Mouse (Mus musculus) limb, embryonic 13.5 days (tissue): ENCODE results near the gene Tbkbp1. TPM values are rescaled to one million over a fixed set of nuclear protein-coding genes. Genes with fewer than 3 reads are reported as not detected.

ENCODE experiments used
- ATAC-seq: fragments of 200-750 bp; cut with Nextera tagmentation; 2 replicates; pipeline ENCODE4 v1.8.0; 2017; ENCODE audit warnings: low read depth, moderate number of reproducible peaks, moderate TSS enrichment; ENCODE audit not compliant: low FRiP score
- H3K27ac ChIP-seq: fragments of 300-500 bp; sonication (generic); 2 replicates; pipeline ENCODE4 v1.5.1; 2015; ENCODE audit warnings: inconsistent platforms, mild to moderate bottlenecking, moderate library complexity
- H3K27me3 ChIP-seq: fragments of 300-500 bp; sonication (generic); 2 replicates; pipeline ENCODE4 v1.6.1; 2015; ENCODE audit warnings: mild to moderate bottlenecking, inconsistent platforms
- H3K36me3 ChIP-seq: fragments of 300-500 bp; sonication (generic); 2 replicates; pipeline ENCODE4 v1.6.1; 2015; ENCODE audit warnings: inconsistent platforms, mild to moderate bottlenecking, moderate library complexity
- H3K4me1 ChIP-seq: fragments of 300-500 bp; sonication (generic); 2 replicates; pipeline ENCODE4 v1.6.1; 2015; ENCODE audit warnings: inconsistent platforms
- H3K4me2 ChIP-seq: fragments of 300-500 bp; sonication (generic); replicated peaks from 2 replicates; pipeline ENCODE4 v1.6.1; 2015; ENCODE audit warnings: inconsistent platforms, mild to moderate bottlenecking, moderate library complexity
- H3K4me3 ChIP-seq: fragments of 300-500 bp; sonication (generic); 2 replicates; pipeline ENCODE4 v1.5.1; 2015; ENCODE audit warnings: moderate library complexity, mild to moderate bottlenecking, inconsistent platforms
- H3K9ac ChIP-seq: fragments of 300-500 bp; sonication (generic); 2 replicates; pipeline ENCODE4 v1.6.1; 2015; ENCODE audit warnings: mild to moderate bottlenecking, inconsistent platforms
- H3K9me3 ChIP-seq: fragments of 300-500 bp; sonication (generic); 2 replicates; pipeline ENCODE4 v1.6.1; 2016; ENCODE audit warnings: inconsistent platforms
- WGBS: fragments of 180-500 bp; shearing (Covaris S2); methylation state at CpG from one replicate; pipeline ENCODE4 v1.1.7; 2015; 5-methylcytosine and 5-hydroxymethylcytosine counted together
- polyA plus RNA-seq: library from polyadenylated mRNA; unstranded; fragments of >200 nt; fragmentation: Nextera tagmentation; extraction: Ambion mirVana; gene quantifications from 2 replicates; pipeline ENCODE4 v1.2.1, GENCODE M21; 2015

Tbkbp1 gene
- polyA plus RNA-seq, 1 experiment from 2014 or later = 8.4 TPM

DNA sequence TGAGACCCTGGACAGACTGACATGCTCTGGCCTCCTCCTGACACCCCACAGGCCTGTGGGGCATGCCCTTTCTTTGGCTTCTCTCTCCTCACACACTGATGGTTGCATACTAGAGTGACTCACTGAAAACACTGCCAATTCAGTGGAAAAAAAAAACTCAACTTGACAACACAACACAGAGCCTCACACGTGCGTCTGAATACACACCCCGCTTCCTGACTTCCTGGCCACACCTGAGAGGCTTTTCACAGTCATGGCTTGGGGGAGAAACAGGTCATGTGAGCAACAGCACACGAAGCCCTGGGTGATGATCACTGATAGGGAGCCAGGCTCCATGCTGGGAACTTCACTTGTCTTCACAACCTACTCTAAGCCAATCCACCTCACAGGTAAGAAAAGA, 10.5 kb downstream of the Tbkbp1 start:
- ATAC-seq = no peak
- WGBS = 68% methylated on average over 4 of the region's 4 CpGs
- H3K4me1 ChIP-seq = peaks cover 14% of the 10 kb centered on the region
- H3K9me3 ChIP-seq = no peaks in the 10 kb centered on the region
- H3K27ac ChIP-seq = no peak overlapping the region
- H3K36me3 ChIP-seq = peaks cover 81% of the 10 kb centered on the region
- H3K9ac ChIP-seq = no peak overlapping the region
- H3K27me3 ChIP-seq = peaks cover 57% of the 10 kb centered on the region
- H3K4me3 ChIP-seq = no peak overlapping the region
- H3K4me2 ChIP-seq = no peak overlapping the region

DNA sequence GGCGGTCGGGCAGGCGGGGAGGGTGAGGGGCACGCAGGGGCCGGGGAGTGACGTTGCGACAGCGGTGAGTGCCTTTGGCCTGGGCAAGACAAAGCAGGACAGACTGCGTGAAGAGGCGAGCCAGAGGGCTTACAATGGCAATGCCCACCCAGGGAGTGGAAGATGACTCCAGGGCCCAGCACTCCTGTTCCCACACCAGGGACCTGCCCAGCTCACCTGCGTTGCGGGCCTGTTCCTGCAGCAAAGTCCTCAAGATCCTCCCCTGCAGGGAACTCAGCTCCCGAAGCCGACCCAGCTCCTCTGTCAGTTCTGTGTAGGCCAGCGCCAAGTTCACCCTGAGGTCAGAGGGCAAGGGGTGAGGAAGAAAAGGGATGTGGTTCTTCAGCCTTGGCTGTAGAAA, 12.0 kb downstream of the Tbkbp1 start:
- no peak for ATAC-seq
- Histone ChIP-seq H3K4me2 (peak overlapping the region; percentile 66), H3K4me1 (peaks cover 13% of the 10 kb centered on the region), H3K27me3 (peaks cover 67% of the 10 kb centered on the region), H3K9ac (peak overlapping the region; percentile 61), H3K36me3 (peaks cover 67% of the 10 kb centered on the region), H3K27ac (no peak overlapping the region), H3K9me3 (no peaks in the 10 kb centered on the region), H3K4me3 (peak overlapping the region; percentile 38)
- 17% methylated on average over 15 of the region's 15 CpGs for WGBS

- H3K4me3 ChIP-seq = peak overlapping the region; percentile 38
- WGBS = 12% methylated on average over 68 of the region's 69 CpGs
- peaks cover 69% of the 10 kb centered on the region for H3K27me3 ChIP-seq
- H3K36me3 ChIP-seq = peaks cover 61% of the 10 kb centered on the region
- H3K27ac ChIP-seq = no peak overlapping the region
- peak overlapping the region; percentile 61 for H3K9ac ChIP-seq
- H3K4me1 ChIP-seq = peaks cover 13% of the 10 kb centered on the region
- peak overlapping the region; percentile 66 for H3K4me2 ChIP-seq
- peak; percentile 60 for ATAC-seq
- H3K9me3 ChIP-seq = no peaks in the 10 kb centered on the region
Observed at GRCm38 (mm10) chr11:97138554-97139226, 12.6 kb downstream of the Tbkbp1 start.

DNA sequence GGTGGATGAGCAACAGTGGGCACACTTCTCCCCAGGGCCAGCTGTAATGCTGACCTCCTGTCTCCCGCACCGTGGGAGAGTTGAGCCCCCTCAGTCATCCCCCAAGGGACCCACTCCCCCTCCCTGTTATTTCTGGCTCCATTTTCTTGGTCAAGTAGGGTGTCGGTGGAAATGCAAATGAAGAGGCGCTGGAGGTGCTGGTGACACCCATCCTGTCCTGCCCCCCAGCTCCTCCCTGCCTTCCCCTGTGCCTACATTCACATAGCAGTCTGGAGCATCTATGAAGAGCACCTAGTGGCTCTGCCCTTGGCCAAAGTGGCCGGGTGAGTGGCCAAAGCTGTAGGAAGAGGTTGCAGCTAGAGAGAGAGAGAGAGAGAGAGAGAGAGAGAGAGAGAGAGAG, 18.0 kb downstream of the Tbkbp1 start:
- Histone ChIP-seq H3K27me3 (peaks cover 60% of the 10 kb centered on the region), H3K9me3 (no peaks in the 10 kb centered on the region), H3K36me3 (peaks cover 25% of the 10 kb centered on the region), H3K4me1 (peaks cover under 1% of the 10 kb centered on the region; the same call in 1 of the 2 replicates), H3K9ac (no peak overlapping the region), H3K4me2 (no peak overlapping the region), H3K4me3 (no peak overlapping the region), H3K27ac (no peak overlapping the region)
- no peak for ATAC-seq
- WGBS = 56% methylated on average over 5 of the region's 5 CpGs

DNA sequence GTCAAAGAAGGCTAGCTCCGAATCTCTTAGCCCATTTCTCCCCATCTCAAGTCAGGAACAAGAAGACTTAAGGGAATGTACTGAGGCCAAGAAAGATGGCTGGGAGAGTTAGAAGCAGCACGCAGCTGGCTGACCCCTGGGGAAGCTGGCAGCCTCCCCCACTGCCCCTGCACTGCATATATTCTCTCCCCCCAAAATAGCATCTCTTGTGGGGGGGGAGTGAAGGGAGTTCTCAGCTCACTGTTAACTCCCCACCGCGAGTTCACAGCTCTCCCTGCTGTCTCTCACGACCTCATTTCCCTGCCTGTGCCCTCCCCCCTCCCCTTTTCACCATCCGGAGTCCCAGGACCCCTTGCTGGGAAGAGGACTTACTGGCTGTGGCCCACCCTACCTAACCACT, 19.1 kb downstream of the Tbkbp1 start:
- H3K36me3 ChIP-seq = peaks cover 15% of the 10 kb centered on the region
- H3K27me3 ChIP-seq = peaks cover 49% of the 10 kb centered on the region
- H3K9ac ChIP-seq = no peak overlapping the region
- no peak overlapping the region for H3K27ac ChIP-seq
- no peak for ATAC-seq
- no peaks in the 10 kb centered on the region for H3K9me3 ChIP-seq
- peaks cover 8% of the 10 kb centered on the region for H3K4me1 ChIP-seq
- WGBS = 22% methylated on average over 6 of the region's 6 CpGs
- H3K4me2 ChIP-seq = no peak overlapping the region
- H3K4me3 ChIP-seq = no peak overlapping the region

DNA sequence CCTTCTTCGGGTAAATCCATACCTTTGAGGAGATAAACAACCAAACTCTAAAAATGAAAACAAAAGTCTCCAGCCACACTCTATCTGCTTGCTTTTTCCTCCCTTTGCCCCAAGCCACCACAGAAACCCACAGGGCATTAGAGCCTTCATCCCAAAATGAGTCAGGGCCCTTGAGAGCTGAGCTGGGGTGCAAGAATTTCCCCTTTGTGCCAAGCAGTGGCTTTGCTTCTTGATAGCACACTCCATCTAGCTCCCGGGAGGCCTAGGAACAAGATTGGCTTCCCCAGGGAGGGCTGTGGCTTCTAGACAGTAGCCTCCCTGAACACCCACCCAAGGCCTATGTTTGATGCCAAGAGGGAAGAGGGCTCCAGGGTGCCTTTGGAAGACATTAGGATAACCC, 19.6 kb downstream of the Tbkbp1 start:
- peaks cover 44% of the 10 kb centered on the region; the same call in 1 of the 2 replicates for H3K27me3 ChIP-seq
- H3K4me2 ChIP-seq = no peak overlapping the region
- 76% methylated on average over 2 of the region's 2 CpGs for WGBS
- H3K4me3 ChIP-seq = no peak overlapping the region
- no peak overlapping the region for H3K9ac ChIP-seq
- H3K4me1 ChIP-seq = peaks cover 12% of the 10 kb centered on the region
- H3K9me3 ChIP-seq = no peaks in the 10 kb centered on the region
- H3K36me3 ChIP-seq = peaks cover 10% of the 10 kb centered on the region
- ATAC-seq = no peak
- no peak overlapping the region for H3K27ac ChIP-seq

DNA sequence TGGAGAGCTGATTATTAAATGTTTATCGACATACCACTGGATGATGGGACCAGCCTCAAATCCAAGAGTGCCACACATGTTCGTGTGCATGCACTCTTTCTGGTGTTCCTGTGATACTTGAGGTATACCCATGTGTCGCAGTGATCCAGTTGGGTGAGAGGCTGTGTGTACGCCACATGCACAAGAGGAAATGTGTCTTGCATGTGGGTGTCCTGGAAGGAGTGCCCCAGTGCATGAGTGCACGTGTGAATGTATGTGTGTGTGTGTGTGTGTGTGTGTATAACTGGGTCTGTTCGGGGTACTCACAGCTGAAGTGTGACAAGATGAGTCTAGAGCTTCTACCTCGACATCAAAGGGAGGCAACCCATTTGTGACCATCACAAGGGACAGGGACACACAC, 21.0 kb downstream of the Tbkbp1 start:
- H3K4me1 ChIP-seq = peaks cover 14% of the 10 kb centered on the region
- H3K9me3 ChIP-seq = no peaks in the 10 kb centered on the region
- H3K9ac ChIP-seq = no peak overlapping the region
- no peak overlapping the region for H3K27ac ChIP-seq
- H3K4me2 ChIP-seq = no peak overlapping the region
- WGBS = 73% methylated on average over 7 of the region's 7 CpGs
- no peak for ATAC-seq
- H3K27me3 ChIP-seq = peaks cover 44% of the 10 kb centered on the region
- no peak overlapping the region for H3K4me3 ChIP-seq
- H3K36me3 ChIP-seq = no peaks in the 10 kb centered on the region

- no peak for ATAC-seq
- peaks cover 19% of the 10 kb centered on the region for H3K4me1 ChIP-seq
- 61% methylated on average over 3 of the region's 3 CpGs for WGBS
- H3K36me3 ChIP-seq = no peaks in the 10 kb centered on the region
- H3K9me3 ChIP-seq = no peaks in the 10 kb centered on the region
- H3K27me3 ChIP-seq = peaks cover 40% of the 10 kb centered on the region
- H3K4me2 ChIP-seq = no peak overlapping the region
- H3K27ac ChIP-seq = no peak overlapping the region
- no peak overlapping the region for H3K4me3 ChIP-seq
- no peak overlapping the region for H3K9ac ChIP-seq
Observed at GRCm38 (mm10) chr11:97128956-97129355, 22.3 kb downstream of the Tbkbp1 start.

- H3K4me1 ChIP-seq = peaks cover 25% of the 10 kb centered on the region
- H3K27me3 ChIP-seq = peaks cover 33% of the 10 kb centered on the region
- ATAC-seq = peak; percentile 37; the same call in 1 of the 2 replicates
- peak overlapping the region; percentile 53 for H3K4me3 ChIP-seq
- no peaks in the 10 kb centered on the region for H3K9me3 ChIP-seq
- 16% methylated on average over 19 of the region's 19 CpGs for WGBS
- peak overlapping the region; percentile 83 for H3K4me2 ChIP-seq
- no peaks in the 10 kb centered on the region for H3K36me3 ChIP-seq
- no peak overlapping the region for H3K27ac ChIP-seq
- no peak overlapping the region; the same call in 1 of the 2 replicates for H3K9ac ChIP-seq
Observed at GRCm38 (mm10) chr11:97127470-97128223, 23.6 kb downstream of the Tbkbp1 start.

DNA sequence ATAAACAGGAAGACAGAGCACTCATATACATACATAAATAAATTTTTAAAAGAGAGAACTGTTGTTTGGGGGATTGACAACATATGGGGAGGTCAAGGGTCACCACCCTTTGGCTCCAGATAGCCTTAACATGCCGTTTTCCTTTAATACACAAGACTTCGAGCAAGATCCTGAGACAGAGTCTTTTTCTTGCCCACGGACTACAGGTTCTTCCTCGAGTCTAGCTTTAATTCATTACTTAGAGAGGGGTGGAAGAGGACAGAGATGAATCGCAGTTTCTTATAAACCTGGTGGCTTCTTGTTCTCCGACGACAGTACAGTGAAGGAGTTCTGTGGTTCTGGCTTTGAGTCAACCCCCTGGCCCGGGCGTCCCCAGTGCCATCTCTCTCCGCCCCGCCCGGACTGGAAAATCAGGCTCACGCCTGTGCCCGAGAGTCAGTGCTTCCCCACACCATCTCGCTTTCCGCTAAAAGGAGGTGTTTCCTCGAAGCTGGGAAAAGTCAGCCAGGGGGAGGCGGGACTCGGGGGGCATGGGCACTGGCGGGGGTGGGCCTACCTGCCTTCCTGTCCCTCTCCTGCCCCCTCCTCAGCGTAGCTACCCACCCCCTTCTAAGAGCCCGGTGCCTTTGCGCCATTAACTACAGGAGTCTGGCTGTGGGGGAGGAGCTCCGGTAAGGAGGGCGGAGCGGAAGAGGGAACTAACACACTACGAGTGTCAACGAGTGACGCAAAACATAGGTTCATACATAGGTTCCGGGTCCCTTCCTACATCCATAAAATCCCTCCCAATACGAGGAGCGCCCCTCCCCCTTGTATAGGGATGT, 24.4 kb downstream of the Tbkbp1 start:
- Histone ChIP-seq H3K36me3 (no peaks in the 10 kb centered on the region), H3K4me1 (peaks cover 25% of the 10 kb centered on the region), H3K27ac (no peak overlapping the region), H3K9me3 (no peaks in the 10 kb centered on the region), H3K4me3 (peak overlapping the region; percentile 53), H3K9ac (peak overlapping the region; percentile 68), H3K27me3 (peaks cover 27% of the 10 kb centered on the region), H3K4me2 (peak overlapping the region; percentile 83)
- 2% methylated on average over 32 of the region's 32 CpGs for WGBS
- ATAC-seq = peak; percentile 86

DNA sequence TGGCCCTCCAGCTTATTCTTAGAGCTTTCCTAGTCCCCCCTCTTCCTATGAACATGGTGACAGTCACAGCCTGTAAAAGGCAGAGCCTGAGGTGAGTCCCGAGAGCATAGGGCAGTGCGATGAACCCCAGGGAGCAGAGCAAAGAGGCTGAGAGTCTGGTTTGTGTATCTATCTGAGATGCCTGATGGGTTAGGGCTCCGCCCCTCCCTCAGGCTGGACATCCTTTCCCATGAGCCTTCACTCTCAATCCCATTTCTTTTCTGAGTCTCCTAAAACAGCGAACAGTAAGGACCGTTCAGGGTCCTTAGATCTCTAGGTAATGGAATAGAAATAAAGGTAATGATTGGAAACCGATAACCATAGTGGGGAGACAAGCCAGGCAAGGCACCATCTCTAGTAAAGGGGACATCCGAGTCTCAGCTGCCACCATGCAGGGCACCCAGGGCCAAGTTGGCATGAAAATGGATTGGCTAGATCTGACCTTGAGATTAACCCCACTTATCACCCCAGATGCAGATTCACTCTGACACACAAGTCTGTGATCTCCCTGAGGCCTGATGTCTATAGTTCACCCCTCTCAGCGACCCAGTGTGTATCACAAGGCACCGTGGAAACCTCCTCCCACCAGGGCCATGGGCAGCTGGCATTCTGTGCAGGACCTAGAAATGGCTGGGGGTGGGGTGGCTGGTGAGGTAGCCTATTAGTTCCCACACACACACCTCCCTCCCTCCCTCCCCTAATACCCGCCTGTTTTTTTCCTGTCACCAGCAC, 26.8 kb downstream of the Tbkbp1 start:
- 58% methylated on average over 10 of the region's 10 CpGs for WGBS
- H3K4me3 ChIP-seq = no peak overlapping the region
- H3K4me1 ChIP-seq = peaks cover 34% of the 10 kb centered on the region
- ATAC-seq = no peak
- no peak overlapping the region for H3K4me2 ChIP-seq
- H3K27me3 ChIP-seq = peaks cover 20% of the 10 kb centered on the region
- no peaks in the 10 kb centered on the region for H3K36me3 ChIP-seq
- no peaks in the 10 kb centered on the region for H3K9me3 ChIP-seq
- no peak overlapping the region for H3K9ac ChIP-seq
- H3K27ac ChIP-seq = no peak overlapping the region
